Mouse (Mus musculus): Measurements from ENCODE around the gene Dtx3l.
"Not testable (repeated sequence)": the region's sequence is repeated elsewhere in the genome, so short reads cannot be mapped to it uniquely, and the experiment has no call there.

DNA sequence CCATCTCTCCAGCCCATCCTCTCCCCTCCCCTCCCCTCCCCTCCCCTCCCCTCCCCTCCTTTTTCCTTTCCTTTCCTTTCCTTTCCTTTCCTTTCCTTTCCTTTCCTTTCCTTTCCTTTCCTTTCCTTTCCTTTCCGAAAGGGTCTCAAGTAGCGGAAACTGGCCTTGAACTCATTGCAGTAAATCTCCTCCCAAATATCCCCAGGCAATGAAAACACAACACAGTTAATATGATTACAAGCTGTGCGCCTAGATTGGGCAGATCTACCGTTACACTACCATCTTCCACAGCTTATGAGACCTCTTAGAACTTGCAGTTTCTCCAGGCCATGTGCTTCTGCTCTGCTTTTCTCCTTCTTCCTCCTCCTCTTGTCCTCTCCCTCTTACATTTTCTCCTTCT is 27.0 kb upstream of the Dtx3l start:
- TF ChIP-seq POLR2A (IDR thresholded peaks at IDR 0.05; ENCODE audit: low read depth, low read length); CTCF (IDR thresholded peaks at IDR 0.05; ENCODE audit: extremely low read depth, insufficient read length, insufficient replicate concordance, low read depth, low read length): not testable (repeated sequence)
